Mouse (Mus musculus): Measurements from ENCODE around the gene Selenos. TPM values are rescaled to one million over a fixed set of nuclear protein-coding genes. Genes with fewer than 3 reads are reported as not detected.
A peak's percentile ranks its signal among the peaks of the same experiment; 100 is the strongest.
"Not testable (repeated sequence)": the region's sequence is repeated elsewhere in the genome, so short reads cannot be mapped to it uniquely, and the experiment has no call there.

Gene Selenos
- polyA plus RNA-seq, 1 experiment, result 109 TPM

DNA sequence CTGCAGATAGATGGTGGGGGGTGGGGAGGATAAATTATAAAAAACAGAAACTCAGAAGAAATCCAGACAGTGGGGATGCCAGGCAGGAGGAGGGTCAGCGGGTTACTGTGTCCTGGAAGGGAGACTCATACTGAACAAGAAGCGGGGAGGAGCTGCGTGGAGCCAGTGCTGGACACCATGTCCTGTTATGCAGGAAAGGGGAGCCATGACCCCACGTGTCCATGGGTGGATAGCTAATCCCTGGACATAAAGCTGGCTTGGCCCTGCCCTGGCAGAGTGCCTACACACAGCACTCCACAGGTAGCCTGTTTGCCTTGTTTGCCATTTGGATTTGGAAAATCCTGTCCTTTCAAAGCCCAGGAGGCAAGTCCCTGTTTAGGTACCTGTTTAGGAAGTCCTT is 31.5 kb upstream of the Selenos start:
- Histone ChIP-seq H3K4me1 (ENCODE audit: control insufficient read depth, insufficient read depth, low read length) (no peaks in the 10 kb centered on the region), H3K4me3 (replicated peaks; ENCODE audit: extremely low read depth, low read depth, low read length) (no peak overlapping the region)
- WGBS, result 78% methylated on average over 4 of the region's 4 CpGs
- DNase-seq, result no peak
- TF ChIP-seq CTCF (IDR thresholded peaks at IDR 0.05; ENCODE audit: insufficient read depth, low read length), result no peak
- no peak for TF ChIP-seq POLR2A (IDR thresholded peaks at IDR 0.05; ENCODE audit: borderline replicate concordance, extremely low read depth, low read depth, low read length)

DNA sequence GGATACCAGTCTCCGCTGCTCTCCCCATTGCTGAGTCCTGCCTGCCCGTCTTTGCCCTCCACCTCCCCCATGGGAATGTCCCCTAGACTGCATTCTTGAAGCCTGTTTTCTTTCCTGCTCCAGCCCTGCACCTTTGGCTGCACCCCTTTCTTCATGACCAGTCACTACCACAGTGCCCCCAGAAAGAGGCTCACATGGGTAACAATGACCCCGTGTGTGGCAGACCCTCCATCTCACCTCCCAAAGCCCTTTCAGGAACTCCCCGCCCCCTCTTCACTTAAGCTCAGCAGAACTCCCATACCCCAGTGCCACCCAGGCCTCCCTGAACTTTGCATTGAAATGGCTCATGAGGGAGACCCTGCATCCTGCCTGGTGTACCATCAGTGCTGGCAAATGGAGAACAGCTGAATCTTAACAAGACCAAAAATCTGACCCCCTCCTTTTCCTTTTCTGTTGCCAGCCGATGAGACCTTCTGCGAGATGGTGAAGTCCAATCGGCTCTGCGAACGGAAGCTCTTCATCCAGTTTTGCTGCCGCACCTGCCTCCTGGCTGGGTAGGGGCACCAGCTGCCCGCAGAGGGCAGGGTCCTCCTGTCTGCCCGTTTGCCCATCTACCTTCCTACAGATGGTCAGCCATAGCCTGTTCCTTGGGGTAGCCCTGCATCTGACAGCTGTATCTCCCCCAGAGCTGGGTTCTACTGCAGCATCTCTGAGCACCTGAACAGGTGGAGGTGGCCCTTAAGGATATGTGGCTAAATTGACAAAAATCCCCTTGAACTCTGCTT is 30.8 kb upstream of the Selenos start:
- TF ChIP-seq POLR2A (IDR thresholded peaks at IDR 0.05; ENCODE audit: borderline replicate concordance, extremely low read depth, low read depth, low read length) (no peak), CTCF (IDR thresholded peaks at IDR 0.05; ENCODE audit: insufficient read depth, low read length) (no peak)
- Histone ChIP-seq H3K4me1 (ENCODE audit: control insufficient read depth, insufficient read depth, low read length) (no peaks in the 10 kb centered on the region), H3K4me3 (replicated peaks; ENCODE audit: extremely low read depth, low read depth, low read length) (no peak overlapping the region)
- no peak for DNase-seq
- WGBS, result 84% methylated on average over 12 of the region's 12 CpGs

DNA sequence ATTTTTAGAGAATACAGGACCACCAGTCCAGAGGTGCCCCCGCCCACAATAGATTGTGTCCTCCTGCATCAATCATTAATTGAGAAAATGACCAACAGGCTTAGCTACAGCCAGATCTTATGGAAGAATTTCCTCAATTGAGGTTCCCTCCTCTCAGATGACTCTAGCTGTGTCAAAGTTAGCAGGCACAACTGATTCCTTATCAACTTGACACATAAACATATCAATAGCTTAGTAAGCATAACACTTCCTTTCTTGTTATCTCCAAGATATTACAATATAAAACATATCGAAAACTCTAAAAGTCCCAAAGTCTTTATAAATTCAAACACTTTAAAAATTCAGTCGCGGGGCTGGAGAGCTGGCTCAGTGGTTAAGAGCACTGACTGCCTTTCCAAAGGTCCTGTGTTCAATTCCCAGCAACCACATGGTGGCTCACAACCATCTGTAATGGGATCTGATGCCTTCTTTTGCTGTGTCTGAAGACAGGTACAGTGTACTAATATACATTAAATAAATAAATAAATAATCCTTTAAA is 25.4 kb upstream of the Selenos start:
- TF ChIP-seq CTCF (IDR thresholded peaks at IDR 0.05; ENCODE audit: insufficient read depth, low read length) (no peak), POLR2A (IDR thresholded peaks at IDR 0.05; ENCODE audit: borderline replicate concordance, extremely low read depth, low read depth, low read length) (no peak)
- WGBS, result 89% methylated on average over 4 of the region's 4 CpGs

DNA sequence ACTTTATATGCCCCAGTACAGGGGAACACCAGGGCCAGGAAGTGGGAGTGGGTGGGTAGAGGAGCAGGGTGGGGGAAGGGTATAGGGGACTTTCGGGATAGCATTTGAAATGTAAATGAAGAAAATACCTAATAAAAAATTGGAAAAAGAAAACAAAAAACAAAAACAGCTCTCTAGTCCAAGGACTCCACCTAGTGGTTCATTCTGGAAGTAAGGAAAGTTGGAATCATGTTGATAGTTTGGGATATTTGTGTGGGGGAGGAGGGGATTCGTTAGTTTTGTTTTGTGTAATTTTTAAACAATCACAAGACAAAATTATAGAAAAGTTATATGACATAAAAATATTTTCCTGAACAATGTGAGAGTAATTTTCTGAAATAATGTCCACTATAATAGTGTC is 24.1 kb upstream of the Selenos start:
- peak; percentile 46 for TF ChIP-seq CTCF (IDR thresholded peaks at IDR 0.05; ENCODE audit: insufficient read depth, low read length)
- not testable (repeated sequence) for H3K4me3 ChIP-seq (replicated peaks; ENCODE audit: extremely low read depth, low read depth, low read length); DNase-seq; H3K4me1 ChIP-seq (ENCODE audit: control insufficient read depth, insufficient read depth, low read length)
- WGBS, result 6% methylated on average over 2 of the region's 2 CpGs

More for the DNA sequence above, 25.4 kb upstream of the Selenos start:
- DNase-seq, result no peak
- no peak overlapping the region for H3K4me3 ChIP-seq (replicated peaks; ENCODE audit: extremely low read depth, low read depth, low read length)
- no peaks in the 10 kb centered on the region for H3K4me1 ChIP-seq (ENCODE audit: control insufficient read depth, insufficient read depth, low read length)

DNA sequence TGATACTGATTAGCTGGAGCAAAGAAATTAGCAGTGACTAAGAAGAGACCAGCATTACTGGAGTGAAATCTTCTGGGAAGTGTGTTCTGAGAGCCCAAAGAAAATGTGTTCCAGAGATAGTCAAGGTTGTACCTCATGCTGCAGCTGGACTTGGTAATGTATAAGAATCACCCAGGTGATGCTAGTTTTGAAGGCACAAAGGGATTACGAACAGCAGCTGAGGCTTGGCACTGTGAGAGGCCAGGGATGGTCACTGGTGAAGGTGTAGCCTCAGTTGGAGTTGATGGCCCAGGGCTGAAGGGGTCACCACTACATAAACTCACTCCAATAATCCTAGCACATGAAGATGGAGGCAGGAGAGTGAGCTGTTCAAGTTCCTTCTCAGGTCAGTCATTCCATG is 20.7 kb upstream of the Selenos start, which contains the start of gene Snrpa1:
TSS of gene Snrpa1 (plus strand) at position 301 of the 400 bp plus-strand sequence.
- peaks cover 10% of the 10 kb centered on the region; the same call in 1 of the 2 replicates for H3K4me1 ChIP-seq (ENCODE audit: control insufficient read depth, insufficient read depth, low read length)
- peak within 1 kb of the TSS; percentile 94 for H3K4me3 ChIP-seq (replicated peaks; ENCODE audit: extremely low read depth, low read depth, low read length)
- WGBS, result 77% methylated on average over 1 of the region's 1 CpGs
- no peak for TF ChIP-seq CTCF (IDR thresholded peaks at IDR 0.05; ENCODE audit: insufficient read depth, low read length)
- TF ChIP-seq POLR2A (IDR thresholded peaks at IDR 0.05; ENCODE audit: borderline replicate concordance, extremely low read depth, low read depth, low read length), result no peak
- DNase-seq, result no peak

- peaks cover 10% of the 10 kb centered on the region; the same call in 1 of the 2 replicates for H3K4me1 ChIP-seq (ENCODE audit: control insufficient read depth, insufficient read depth, low read length)
- WGBS, result under 1% methylated on average over 63 of the region's 64 CpGs
- TF ChIP-seq CTCF (IDR thresholded peaks at IDR 0.05; ENCODE audit: insufficient read depth, low read length) (no peak), POLR2A (IDR thresholded peaks at IDR 0.05; ENCODE audit: borderline replicate concordance, extremely low read depth, low read depth, low read length) (peak; percentile 78; the same call in 1 of the 2 replicates)
Measured at GRCm38 (mm10) chr7:66060066-66060956, 19.1 kb upstream of the Selenos start.

DNA sequence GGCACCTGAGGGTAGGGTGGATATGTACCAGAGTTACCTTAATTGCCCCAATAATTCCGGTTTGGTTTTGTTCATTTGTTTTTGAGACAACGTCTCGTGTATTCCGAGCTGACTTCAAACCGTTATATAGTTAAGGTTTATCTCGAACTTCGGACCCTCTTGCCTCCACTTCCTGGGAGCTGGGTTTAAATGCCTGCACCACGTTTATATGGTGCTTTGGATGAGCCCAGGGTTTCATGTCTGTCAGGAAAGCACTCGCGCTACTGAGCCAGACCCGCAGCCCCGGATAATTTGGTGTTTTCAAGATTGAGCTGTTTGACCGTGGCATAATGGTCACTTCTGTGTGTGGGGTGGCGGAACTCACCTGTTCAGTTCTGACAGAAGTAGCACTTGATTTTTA is 18.4 kb upstream of the Selenos start:
- TF ChIP-seq POLR2A (IDR thresholded peaks at IDR 0.05; ENCODE audit: borderline replicate concordance, extremely low read depth, low read depth, low read length), result no peak
- TF ChIP-seq CTCF (IDR thresholded peaks at IDR 0.05; ENCODE audit: insufficient read depth, low read length), result no peak
- no peak for DNase-seq
- peak overlapping the region; percentile 94 for H3K4me3 ChIP-seq (replicated peaks; ENCODE audit: extremely low read depth, low read depth, low read length)
- WGBS, result 2% methylated on average over 14 of the region's 14 CpGs
- peaks cover 10% of the 10 kb centered on the region; the same call in 1 of the 2 replicates for H3K4me1 ChIP-seq (ENCODE audit: control insufficient read depth, insufficient read depth, low read length)

More at GRCm38 (mm10) chr7:66060066-66060956, 19.1 kb upstream of the Selenos start:
- peak; percentile 87 for DNase-seq
- peak overlapping the region; percentile 94 for H3K4me3 ChIP-seq (replicated peaks; ENCODE audit: extremely low read depth, low read depth, low read length)

- DNase-seq, result no peak
- WGBS, result 45% methylated on average over 2 of the region's 2 CpGs
- Histone ChIP-seq H3K4me3 (replicated peaks; ENCODE audit: extremely low read depth, low read depth, low read length) (no peak overlapping the region), H3K4me1 (ENCODE audit: control insufficient read depth, insufficient read depth, low read length) (peaks cover 4% of the 10 kb centered on the region; the same call in 1 of the 2 replicates)
- TF ChIP-seq CTCF (IDR thresholded peaks at IDR 0.05; ENCODE audit: insufficient read depth, low read length) (no peak), POLR2A (IDR thresholded peaks at IDR 0.05; ENCODE audit: borderline replicate concordance, extremely low read depth, low read depth, low read length) (no peak)
Measured at GRCm38 (mm10) chr7:66076411-66076810, 3.0 kb upstream of the Selenos start.

DNA sequence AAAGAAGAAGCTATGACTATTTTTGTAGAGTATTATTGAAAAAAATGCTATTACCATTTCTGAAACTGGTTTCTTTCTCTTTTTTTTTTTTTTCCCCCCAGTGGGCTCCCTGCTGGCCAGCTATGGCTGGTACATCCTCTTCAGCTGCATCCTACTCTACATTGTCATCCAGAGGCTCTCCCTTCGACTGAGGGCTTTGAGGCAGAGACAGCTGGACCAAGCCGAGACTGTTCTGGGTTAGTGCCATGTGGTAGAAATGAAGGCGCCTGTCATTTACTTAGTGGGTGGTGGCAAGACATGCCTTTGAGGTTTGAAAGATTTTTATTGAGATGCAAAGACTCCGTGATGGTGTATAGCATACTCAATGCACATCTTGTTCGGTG is 773 bp downstream of the Selenos start:
- DNase-seq, result no peak
- TF ChIP-seq POLR2A (IDR thresholded peaks at IDR 0.05; ENCODE audit: borderline replicate concordance, extremely low read depth, low read depth, low read length) (no peak), CTCF (IDR thresholded peaks at IDR 0.05; ENCODE audit: insufficient read depth, low read length) (no peak)
- 33% methylated on average over 5 of the region's 5 CpGs for WGBS
- H3K4me1 ChIP-seq (ENCODE audit: control insufficient read depth, insufficient read depth, low read length), result peaks cover 6% of the 10 kb centered on the region; the same call in 1 of the 2 replicates
- peak overlapping the region; percentile 79 for H3K4me3 ChIP-seq (replicated peaks; ENCODE audit: extremely low read depth, low read depth, low read length)

Measured in lung, adult 2 months (tissue).